Mouse (Mus musculus): ENCODE data around the gene Slc23a4. TPM values are rescaled to one million over a fixed set of nuclear protein-coding genes. Genes with fewer than 3 reads are reported as not detected.

The Slc23a4 gene
- polyA plus RNA-seq, 2 experiments from 2014 or later, result 0.43 to 0.63 TPM

DNA sequence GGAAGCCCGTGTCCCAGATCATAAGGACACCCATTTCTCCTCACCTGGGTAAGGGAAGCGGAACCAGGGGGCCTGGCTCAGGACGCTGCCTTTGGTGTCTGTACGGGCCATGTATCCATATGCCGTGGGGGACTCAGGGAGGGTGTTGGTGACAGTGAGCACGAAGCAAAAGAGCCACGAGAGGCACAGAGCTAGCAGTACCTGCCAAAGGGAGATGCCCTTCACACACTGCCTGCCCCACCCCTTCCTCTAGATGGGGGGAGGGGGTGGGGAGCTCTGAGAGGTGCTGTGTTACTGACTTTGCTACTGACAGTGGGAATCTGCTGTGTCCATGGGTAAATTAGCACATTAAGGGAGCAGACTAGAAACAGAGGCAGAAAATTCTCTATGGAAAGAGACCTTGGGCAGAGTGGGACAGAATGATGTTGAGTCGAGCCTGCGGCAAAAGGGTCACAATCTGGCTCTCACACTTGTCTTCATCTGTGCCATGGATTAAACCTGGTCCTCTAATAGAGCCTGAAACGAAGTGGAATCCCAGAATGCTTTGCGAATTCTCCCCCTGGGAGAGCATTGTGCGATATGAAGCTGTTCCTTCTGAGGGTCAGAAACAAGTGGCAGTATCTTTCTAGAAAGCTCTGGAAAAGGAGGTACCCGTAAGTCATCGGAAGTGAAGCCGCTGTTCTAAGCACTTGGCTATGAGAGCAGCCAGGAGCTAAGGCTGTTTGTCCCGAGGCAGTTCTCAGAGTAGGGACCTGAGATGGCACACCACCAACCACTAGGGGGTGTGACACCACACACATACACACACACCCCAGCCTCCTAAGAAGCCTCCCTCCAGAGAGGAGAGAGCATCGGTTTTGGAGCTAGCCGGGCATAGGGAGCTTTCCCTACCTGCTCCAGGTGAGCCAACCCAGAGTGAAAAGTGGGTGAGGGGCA is 33.0 kb downstream of the Slc23a4 start:
- ATAC-seq, result peak; percentile 90

DNA sequence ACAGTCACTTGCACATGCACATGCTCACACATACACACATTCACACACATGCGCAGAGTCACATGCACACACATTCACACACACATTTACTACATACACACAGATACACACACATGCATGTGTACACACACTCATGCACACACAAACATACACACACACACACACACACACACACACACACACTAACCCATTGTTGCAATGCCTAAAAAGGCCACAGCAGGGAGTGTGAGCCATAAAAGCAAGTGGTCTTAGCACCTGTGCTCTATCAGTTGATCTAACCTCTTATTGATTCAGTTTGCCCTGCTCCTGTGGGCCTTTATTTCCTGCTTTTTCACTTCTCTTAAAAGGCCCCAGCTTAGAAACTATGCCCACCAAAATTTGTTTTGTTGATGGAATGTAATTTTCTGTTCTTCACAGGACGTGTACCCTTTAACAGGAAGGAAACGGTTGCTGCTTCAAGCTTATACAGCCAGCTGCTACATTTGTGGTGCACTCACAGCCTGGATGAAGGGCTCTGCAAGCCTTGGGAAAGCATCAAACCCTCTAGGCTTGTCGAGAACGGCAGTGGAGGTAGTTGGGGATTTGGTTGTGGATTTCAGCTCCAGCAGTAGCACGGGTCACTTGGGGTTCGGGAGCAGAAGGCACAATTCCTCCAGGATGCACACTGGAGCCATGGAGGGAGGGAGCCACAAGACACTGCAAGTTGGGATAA is 36.1 kb downstream of the Slc23a4 start:
- ATAC-seq, result no peak

DNA sequence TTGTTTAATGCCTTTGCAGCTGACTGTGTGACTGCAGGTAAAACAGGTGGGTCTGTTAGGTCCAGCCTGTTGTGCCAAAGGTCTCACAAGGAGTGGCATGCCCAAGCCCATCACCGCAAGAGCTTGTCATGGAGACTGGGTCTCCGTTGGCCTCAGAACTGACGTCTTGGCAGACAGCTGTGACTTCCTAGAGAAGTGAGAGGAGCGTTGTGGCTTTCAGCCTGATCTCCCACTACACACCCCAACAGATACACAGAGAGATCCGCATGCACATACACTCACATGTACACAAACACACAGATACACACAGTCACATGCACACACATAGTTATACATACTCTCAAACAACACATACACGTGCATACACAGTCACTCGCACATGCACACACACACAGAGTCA is 36.7 kb downstream of the Slc23a4 start:
- ATAC-seq, result no peak

DNA sequence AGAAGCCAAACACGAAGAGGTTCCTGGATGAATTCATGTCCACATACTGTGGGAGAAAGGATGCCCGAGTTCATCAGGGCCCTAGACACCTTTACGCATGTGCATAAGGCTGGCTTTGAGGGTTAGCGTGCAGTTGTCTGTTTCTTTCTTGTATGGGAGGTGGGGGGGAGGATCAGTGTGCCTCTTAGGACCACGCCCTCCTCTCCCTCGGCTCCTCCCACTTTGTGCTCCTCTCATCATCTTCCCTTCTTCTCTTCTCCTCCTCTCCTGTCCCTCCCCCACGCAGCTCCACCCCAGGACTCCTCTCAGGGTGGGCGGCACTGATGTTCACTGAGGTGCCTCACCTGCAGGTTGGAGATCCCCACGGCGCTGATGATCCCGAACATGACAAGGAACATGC is 39.7 kb downstream of the Slc23a4 start:
- ATAC-seq, result no peak

DNA sequence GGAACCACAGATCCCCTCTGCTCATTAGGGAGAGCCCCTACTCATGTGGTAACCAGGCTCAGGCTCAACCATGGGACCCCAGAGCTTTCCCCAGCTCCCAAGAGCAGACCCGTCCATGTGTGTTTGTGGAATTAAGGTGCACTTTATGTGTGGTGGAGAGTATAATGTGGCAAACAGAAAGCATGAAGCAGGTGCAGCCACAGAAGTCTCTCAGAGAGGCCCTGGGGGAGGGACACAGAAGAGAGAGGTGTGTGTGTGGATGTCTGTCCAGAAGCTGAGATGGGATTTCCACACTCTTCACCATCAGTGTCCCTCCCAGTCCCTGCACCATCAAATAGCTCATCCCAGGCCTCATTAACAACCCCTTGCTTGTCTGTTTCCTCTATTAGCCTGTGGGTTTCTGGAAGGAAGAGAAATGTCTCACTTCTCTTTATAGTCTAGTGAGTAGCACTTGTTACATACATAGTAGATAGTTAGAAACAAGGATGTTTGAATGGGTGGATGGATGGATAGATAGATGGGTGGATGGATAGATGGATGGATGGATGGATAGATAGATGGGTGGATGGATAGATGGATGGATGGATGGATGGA is 41.6 kb downstream of the Slc23a4 start:
- no peak for ATAC-seq

DNA sequence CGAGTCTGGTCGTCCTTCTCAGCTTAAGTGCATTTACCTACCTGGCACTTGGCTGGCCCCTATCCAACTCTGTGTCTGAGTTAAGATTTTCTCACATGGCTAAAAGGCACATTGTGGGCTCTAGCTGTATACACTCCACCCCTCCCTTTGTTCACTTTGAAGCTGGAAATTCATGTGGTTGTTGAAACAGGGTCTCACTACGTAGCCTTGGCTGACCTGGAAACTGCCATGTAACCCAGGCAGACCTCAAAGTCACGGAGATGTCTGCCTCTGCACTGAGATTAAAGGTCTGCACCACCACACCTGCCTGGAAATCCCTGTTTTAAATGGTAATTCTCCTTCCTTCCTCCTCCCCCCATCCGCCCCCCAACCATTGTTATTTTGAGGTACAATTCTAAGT is 44.7 kb downstream of the Slc23a4 start:
- ATAC-seq, result no peak

DNA sequence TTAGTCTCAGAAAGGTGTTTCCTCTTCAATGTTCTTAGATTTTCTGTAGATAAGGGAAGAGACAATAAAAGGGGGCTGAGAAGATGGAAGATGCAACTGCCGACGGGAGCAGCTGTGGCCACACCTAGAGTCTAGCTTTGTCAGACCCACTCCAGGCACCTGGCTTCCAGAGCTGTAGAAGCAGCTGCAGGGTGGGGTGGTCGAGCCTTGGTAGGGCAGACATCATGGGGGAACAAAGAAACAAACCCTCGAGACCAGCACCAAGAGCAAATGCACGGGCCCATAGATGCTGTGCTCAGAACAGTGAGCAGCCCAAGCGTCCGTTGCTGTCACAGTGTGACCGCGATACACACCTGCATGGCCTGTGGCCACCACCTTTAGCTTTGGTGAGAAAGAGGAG is 45.8 kb downstream of the Slc23a4 start:
- ATAC-seq, result no peak

DNA sequence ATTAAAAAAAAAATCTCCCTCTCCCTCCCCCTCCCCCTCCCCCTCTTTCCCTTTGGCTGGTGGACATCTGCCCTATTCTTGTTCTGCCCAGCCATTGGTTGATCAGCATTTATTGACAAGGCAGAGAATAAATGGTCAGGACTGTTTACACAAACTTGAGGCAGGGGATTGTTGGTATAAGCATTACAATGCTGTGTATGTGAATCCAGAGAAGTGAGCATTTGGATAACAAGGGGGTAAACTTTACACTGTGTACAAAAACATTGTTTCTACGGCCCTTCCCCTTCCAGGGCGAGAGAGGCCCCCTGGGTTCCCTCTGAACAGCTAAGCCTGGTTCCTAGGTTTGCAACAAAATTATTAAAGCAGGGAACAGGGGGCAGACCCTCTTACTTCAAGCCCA is 46.7 kb downstream of the Slc23a4 start:
- no peak for ATAC-seq

DNA sequence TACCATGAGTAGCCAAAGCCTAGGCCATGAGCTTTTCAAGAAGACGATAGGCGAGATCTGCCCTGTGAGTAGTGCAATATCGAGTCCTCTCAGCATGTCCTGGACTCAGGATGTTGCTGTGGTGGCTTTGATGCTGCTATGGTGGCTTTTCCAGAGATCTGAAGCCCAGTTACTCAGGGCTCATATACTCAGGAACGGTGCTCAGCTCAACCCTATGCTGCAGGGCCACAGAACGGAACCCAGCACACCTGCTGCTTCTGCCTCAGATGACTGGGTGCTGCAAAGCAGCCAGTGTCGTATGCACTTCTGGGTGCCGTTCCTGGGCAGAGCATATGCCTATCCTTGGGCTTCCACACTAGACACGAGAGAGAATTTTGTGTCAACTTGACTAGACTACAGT is 48.8 kb downstream of the Slc23a4 start:
- no peak for ATAC-seq

DNA sequence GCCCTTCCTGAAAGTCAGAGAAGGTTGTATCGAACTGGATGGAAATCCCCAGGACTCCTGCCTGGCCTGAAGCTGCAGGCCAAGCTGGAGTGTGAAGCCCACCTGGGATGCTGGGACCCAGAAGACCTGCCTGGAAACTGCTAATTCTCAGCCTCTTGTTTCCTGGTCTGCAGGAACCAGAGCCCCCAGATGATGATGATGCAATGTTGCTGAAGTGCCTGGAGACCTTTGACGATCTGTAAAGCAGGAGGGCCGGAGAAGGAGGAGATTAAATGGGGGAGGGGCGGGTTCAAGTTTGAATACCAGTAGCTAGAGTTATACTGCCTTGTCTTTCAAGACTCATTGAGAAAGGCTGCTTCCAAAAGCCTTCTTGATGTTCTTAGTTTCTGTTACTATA is 49.3 kb downstream of the Slc23a4 start:
- ATAC-seq, result peak; percentile 4

DNA sequence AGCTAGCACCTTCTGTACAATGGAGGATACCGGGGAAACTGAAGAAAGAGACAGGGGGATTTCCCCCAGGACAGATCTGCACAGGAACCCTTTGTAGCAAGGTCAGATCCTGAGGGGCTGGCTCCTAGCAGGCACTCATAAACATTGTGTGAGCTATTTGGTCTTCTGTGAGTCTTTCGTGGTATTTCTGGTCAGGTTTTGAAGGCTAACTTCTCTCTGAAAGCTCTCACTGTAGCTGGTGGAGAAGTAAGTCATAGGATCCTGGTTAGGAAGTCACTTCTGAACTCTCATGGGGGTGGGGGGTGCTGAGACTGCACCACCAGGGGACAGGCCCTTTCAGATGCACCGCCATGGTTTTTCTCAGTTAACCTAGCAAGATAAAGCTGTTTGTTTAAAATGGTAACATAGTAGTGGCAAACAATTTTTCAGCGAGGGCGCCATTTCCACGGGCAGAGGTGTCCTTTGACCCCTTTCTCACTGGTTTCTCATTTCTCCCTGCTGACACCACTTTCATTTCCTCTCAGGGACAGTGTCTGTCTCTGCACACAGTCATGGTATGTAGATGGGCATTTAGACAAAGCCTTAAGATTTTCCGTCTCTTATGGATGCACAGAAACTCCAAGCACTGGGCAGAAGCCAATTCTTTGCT is 49.8 kb downstream of the Slc23a4 start:
- peak; percentile 87 for ATAC-seq

DNA sequence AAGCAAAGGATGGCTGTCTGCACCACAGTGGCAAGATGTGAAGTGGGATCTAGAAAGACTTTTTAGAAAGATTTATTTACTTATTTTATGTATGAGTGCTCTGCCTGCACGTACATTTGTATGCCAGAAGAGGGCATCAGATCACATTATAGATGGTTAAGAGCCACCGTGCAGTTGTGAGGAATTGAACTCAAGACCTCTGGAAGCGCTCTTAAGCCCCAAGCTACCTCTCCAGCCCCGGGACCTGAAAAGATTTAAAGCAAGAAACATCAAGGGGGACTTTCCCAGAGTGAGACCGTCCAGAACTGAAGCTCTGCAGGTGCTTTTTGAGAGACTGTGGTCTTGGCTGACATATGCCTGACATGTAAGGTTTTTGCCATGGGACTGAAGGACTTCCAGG is 51.5 kb downstream of the Slc23a4 start:
- ATAC-seq, result no peak

DNA sequence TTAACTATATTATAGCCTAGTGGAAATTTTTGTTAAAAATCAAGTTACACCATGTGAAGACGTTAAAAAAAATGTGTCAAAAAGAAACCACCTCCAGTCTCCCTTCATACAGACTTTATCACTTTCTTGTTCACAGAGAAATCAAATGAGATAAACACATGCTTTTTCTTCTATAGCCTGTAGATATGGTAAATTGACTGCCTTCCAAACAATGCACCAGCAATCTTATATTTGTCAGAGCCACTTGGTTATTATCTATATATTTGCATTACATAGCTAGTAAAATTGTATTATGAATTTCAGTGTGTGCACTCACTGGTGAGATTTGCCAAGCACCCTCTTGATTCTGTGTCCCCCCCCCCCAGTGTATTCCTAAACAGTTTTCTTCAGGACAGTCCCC is 55.6 kb downstream of the Slc23a4 start:
- ATAC-seq, result no peak

DNA sequence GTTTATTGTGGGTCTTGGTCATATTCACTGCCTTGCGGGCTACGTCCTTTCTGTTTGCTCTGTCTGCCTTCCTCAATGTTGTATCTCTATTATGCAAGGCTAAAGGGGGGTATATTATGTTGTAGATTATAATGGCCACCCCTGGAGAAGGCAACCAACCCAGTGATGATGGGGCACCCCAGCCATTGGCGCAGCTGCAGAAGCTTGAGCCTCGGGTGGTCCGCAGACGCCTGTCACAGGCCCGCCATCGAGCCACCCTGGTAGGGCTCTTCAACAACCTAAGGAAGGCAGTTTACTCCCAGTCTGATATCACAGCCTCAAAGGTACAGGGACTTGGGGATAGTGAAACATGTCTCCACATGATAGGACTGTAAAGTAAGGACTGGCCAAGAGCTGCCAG is 60.6 kb downstream of the Slc23a4 start:
- ATAC-seq, result no peak

DNA sequence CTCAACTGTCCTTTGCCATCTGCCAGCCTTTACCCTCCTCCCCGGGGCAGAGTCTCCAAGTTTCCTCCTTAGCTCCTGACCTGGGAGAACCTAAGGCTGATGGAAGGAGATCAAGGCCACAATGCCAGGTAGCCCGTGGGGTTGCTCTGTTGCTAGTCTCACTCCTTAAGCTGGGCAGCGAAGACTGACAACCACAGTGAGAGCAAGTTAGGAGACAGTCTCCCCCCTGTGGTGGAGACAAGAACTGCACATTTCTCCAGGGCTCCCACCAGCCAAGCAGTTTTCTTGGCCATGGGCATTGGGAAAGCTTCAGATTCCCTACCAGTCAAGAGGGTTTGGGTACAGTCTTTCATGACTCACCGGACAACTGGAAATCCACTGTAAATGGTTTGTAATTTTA is 61.0 kb downstream of the Slc23a4 start:
- ATAC-seq, result peak; percentile 63

DNA sequence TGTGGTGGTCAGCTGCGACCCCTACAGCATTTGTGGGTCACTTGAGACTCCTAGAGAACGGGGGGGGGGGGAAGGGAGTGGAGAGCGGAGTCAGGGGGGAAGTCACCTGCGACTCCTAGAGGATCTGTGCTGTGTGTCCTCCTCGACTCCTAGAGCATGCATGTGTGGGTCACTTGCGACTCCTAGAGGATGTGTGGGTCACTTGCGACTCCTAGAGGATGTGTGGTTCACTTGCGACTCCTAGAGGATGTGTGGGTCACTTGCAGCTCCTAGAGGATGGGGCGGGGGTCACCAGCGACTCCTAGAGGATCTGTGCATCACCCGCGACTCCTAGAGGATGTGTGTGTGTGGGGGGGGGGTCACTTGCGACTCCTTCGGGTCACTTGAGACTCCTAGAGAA is 66.3 kb downstream of the Slc23a4 start:
- ATAC-seq, result peak; percentile 36

DNA sequence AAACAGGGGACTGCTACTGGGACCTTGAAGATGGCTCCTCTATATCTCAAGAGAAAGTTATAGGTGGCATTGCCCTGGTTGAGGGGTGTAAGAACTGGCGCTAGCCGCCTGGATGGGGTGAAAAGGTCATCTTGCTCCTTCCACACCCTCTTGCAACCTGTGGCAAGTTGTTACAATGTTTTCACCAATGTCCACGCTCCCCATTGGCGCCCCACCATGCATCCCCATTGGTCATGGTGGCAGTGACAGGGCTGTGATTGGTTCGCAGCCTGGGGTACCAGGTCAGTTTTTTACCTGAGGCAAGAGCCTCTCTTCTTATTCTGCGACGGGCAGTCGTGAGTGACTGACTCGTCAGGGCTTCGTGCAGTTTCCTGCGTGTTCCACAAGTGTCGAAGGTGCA is 67.6 kb downstream of the Slc23a4 start:
- ATAC-seq, result no peak

DNA sequence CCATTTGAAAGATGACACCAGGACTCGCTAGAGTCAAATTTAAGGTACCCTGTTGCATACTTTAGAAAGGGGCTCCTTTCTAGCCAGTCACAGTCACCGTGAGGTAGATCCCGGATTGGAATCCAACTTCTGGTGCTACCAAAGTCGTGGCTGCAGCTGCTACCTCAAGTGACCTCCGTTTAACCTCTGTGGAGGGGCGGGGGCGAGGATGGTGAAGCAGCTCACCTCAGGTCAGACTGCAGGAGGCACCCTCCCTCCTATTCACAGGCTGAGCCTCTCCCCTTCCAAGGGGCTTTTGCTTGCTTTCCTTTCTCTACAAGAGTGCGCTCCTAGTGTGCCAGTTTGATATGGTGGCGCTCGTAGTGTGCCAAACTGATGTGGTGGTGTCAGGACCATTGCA is 68.2 kb downstream of the Slc23a4 start, which contains the start of gene Stra8:
Gene Stra8, plus strand, starts transcription at position 208 of the 400 bp plus-strand sequence.
- ATAC-seq, result no peak

DNA sequence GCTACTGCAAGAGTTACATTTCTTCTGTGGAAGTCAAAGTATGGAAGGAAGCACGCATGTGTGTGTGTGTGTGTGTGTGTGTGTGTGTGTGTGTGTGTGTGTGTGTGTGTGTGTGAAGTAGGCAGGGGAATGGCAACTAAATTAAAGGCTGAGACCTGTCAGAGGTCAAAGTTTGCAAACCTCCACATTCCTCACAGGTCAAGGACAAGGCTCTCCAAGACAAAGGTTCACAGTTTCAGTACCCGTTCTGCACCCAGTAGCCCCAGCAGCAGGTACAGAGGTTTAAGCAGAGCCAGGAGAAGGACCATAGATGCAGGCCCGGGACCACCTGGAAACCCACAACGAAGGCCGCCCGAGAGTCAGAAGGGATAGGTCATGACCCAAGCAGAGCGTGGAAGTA is 69.1 kb downstream of the Slc23a4 start:
- no peak for ATAC-seq

DNA sequence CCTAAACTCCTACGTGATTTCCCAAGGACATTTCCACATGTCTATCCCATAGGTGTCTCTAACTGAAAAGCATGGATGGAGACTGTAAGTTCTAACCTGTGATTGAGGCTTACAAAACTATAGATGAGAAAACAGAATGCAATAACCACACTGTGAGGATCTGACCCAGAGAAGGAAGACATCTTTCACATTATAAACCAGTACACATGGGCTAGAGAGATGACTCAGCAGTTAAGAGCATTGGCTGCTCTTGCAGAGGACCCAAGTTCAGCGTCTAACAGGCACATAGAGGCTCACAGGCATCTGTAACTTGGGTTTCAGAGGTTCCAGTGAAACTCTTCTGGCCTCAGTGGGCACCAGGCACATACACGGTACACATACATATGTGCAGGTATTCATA is 73.7 kb downstream of the Slc23a4 start:
- ATAC-seq, result no peak

DNA sequence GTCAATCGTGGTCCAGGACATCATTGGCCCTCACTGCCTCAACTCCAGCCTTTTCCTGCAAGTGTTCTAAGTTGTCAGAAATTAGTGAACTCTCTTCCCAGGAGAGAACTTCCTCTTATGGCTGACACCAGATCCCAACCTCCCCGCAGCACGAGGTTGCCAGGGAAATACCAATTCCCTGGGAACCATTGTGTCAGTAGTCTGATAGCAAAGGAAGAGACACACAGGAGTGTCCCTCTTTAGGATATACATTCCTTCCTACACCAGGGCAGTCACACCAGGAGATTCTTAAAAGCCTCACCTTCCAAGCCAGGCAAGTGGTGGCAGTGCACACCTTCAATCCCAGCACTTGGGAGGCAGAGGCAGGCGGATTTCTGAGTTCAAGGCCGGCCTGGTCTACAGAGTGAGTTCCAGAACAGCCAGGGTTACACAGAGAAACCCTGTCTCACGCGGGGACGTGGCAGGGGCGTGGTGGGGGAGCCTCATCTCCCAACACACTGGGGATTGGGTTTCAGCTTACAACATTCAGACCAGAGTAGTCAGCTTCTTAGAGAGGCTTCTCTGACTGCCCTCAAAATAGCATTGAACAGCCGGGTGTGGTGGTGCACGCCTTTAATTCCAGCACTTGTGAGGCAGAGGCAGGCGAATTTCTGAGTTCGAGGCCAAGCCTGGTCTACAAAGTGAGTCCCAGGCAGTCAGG is 74.7 kb downstream of the Slc23a4 start:
- ATAC-seq, result no peak

All from activated CD4-positive, CD25-positive, alpha-beta regulatory T cell, adult 4 months (primary cell).